Mouse (Mus musculus): ENCODE measurements at regions not wholly inside any gene's neighbourhood (a gene's known extent, or its start where the extent isn't known, plus 50 kb on each side); places are given as distances from the start of the nearest gene placed in this dataset.

DNA sequence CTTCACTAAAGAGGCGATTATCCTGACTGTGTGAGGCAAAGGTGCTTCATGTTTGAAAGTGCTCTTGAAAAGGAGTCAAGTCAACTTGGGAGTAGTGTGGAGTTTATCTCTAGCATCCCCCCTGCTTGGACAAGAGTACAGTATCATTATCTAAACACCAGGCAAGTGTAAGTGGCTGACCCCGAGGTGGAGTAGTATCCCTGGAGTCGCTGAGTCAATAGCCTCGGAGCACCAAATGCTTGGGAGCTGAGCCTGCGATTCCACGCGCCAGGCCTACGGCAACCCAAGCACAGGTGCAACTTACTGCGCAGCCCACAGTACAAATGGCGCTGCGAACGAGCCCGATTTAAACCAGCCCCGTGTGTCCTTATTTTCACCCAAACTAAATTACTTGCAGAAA is 75.4 kb upstream of the Meis1 start:
- H3K27ac ChIP-seq, result no peak overlapping the region
- H3K4me3 ChIP-seq, result no peak overlapping the region
- no peaks in the 10 kb centered on the region; the same call in 1 of the 2 replicates for H3K4me1 ChIP-seq (ENCODE audit: control insufficient read depth, insufficient read depth, low read length)
- no peak for TF ChIP-seq EP300 (IDR thresholded peaks at IDR 0.05; ENCODE audit: insufficient read depth, low read depth, low read length)
- no peak for TF ChIP-seq CTCF (IDR thresholded peaks at IDR 0.05)
- TF ChIP-seq POLR2A (IDR thresholded peaks at IDR 0.05; ENCODE audit: insufficient read depth, low read depth, low read length), result no peak
- no peak for DNase-seq
- H3K27me3 ChIP-seq (ENCODE audit: control insufficient read depth, insufficient read depth, low read length), result no peaks in the 10 kb centered on the region
- WGBS, result 73% methylated on average over 14 of the region's 14 CpGs
- intact Hi-C loops (cut with DNase I), result no loop called here
- H3K79me2 ChIP-seq (replicated peaks; ENCODE audit: control insufficient read depth, insufficient read depth, low read length), result no peaks in the 10 kb centered on the region
- H3K9ac ChIP-seq (ENCODE audit: low read depth, low read length), result no peak overlapping the region
- H3K36me3 ChIP-seq (ENCODE audit: control insufficient read depth, insufficient read depth, low read length), result no peaks in the 10 kb centered on the region

DNA sequence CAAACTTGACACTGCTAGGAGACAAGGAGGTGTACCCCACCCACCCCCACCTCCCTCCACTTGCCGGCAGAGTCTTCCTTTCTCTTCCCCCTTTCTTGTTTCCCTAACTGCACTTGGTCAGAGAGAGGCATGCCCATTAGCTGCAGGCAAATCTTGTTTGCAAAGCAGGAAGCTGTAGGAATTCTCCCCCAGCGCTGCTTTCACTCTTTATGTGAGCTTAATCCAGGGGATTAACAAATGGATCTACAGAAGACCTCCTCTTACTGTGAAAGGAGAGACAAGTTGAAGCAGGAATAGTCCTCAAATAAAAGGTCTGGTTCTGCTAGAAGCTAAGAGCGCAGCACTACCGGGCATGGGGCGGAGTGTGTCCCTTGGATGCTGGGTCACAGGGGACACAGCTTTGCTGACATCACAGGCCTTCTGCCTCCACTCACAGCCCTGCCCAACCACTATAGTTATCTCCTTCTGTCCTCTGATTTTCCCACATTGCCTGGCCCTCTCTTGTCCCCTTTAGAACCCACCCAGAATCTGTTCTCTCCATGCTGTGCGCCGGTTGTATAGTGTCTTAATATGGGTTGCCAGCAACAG is 84.3 kb upstream of the Meis1 start:
- WGBS, result 55% methylated on average over 7 of the region's 7 CpGs
- Histone ChIP-seq H3K27me3 (ENCODE audit: control insufficient read depth, insufficient read depth, low read length) (no peaks in the 10 kb centered on the region), H3K9ac (ENCODE audit: low read depth, low read length) (no peak overlapping the region), H3K27ac (no peak overlapping the region), H3K79me2 (replicated peaks; ENCODE audit: control insufficient read depth, insufficient read depth, low read length) (no peaks in the 10 kb centered on the region), H3K4me1 (ENCODE audit: control insufficient read depth, insufficient read depth, low read length) (no peaks in the 10 kb centered on the region), H3K36me3 (ENCODE audit: control insufficient read depth, insufficient read depth, low read length) (no peaks in the 10 kb centered on the region), H3K4me3 (no peak overlapping the region)
- DNase-seq, result no peak
- TF ChIP-seq EP300 (IDR thresholded peaks at IDR 0.05; ENCODE audit: insufficient read depth, low read depth, low read length), result no peak
- TF ChIP-seq POLR2A (IDR thresholded peaks at IDR 0.05; ENCODE audit: insufficient read depth, low read depth, low read length), result no peak
- TF ChIP-seq CTCF (IDR thresholded peaks at IDR 0.05), result no peak
- intact Hi-C loops (cut with DNase I), result no loop called here

GRCm38 (mm10) chr11:19107180-19107579 is 88.4 kb upstream of the Meis1 start:
- Histone ChIP-seq H3K9ac (ENCODE audit: low read depth, low read length) (no peak overlapping the region), H3K4me1 (ENCODE audit: control insufficient read depth, insufficient read depth, low read length) (no peaks in the 10 kb centered on the region), H3K4me3 (no peak overlapping the region), H3K27ac (no peak overlapping the region), H3K27me3 (ENCODE audit: control insufficient read depth, insufficient read depth, low read length) (no peaks in the 10 kb centered on the region), H3K79me2 (replicated peaks; ENCODE audit: control insufficient read depth, insufficient read depth, low read length) (no peaks in the 10 kb centered on the region), H3K36me3 (ENCODE audit: control insufficient read depth, insufficient read depth, low read length) (no peaks in the 10 kb centered on the region)
- TF ChIP-seq CTCF (IDR thresholded peaks at IDR 0.05) (no peak), EP300 (IDR thresholded peaks at IDR 0.05; ENCODE audit: insufficient read depth, low read depth, low read length) (no peak), POLR2A (IDR thresholded peaks at IDR 0.05; ENCODE audit: insufficient read depth, low read depth, low read length) (no peak)
- intact Hi-C loops (cut with DNase I), result no loop called here
- DNase-seq, result no peak
- 74% methylated on average over 6 of the region's 6 CpGs for WGBS

GRCm38 (mm10) chr11:19109055-19109454 is 90.3 kb upstream of the Meis1 start:
- Histone ChIP-seq H3K4me3 (no peak overlapping the region), H3K36me3 (ENCODE audit: control insufficient read depth, insufficient read depth, low read length) (no peaks in the 10 kb centered on the region), H3K4me1 (ENCODE audit: control insufficient read depth, insufficient read depth, low read length) (no peaks in the 10 kb centered on the region), H3K79me2 (replicated peaks; ENCODE audit: control insufficient read depth, insufficient read depth, low read length) (no peaks in the 10 kb centered on the region), H3K27me3 (ENCODE audit: control insufficient read depth, insufficient read depth, low read length) (no peaks in the 10 kb centered on the region), H3K9ac (ENCODE audit: low read depth, low read length) (no peak overlapping the region), H3K27ac (no peak overlapping the region)
- no peak for TF ChIP-seq CTCF (IDR thresholded peaks at IDR 0.05)
- no peak for TF ChIP-seq EP300 (IDR thresholded peaks at IDR 0.05; ENCODE audit: insufficient read depth, low read depth, low read length)
- no peak for DNase-seq
- 74% methylated on average over 4 of the region's 4 CpGs for WGBS
- intact Hi-C loops (cut with DNase I), result no loop called here

DNA sequence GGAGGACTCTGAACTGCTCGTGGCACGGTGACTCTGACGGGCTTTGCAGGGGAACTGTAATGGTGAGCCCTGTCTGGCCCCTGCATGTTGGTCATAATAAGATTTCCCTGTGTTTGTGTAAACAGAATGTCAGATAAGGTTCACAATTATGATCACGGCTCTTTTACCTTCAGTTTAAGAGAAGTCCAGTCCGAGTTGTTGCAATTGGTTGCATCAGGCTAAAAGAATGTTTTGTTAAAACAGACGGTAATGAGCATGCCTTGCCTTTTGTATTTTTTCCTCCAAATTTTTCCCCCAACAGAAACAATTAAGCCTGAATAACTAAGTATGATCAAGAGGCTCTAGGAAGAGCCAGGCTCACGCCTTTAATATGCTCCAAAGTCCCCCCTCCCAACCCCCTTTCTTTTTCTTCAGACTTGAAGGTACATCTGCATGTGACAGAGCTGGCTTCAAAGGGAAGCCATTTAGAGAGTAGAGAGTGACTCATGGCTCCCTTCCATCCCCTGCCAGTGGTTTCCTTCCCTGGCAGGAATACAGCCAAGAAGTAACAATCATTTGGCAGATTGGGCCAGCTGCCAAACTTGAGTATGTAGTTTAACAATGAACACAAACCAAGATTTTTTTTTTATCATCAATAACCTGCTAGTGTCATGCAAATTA is 93.3 kb upstream of the Meis1 start:
- H3K36me3 ChIP-seq (ENCODE audit: control insufficient read depth, insufficient read depth, low read length), result no peaks in the 10 kb centered on the region
- H3K27me3 ChIP-seq (ENCODE audit: control insufficient read depth, insufficient read depth, low read length), result no peaks in the 10 kb centered on the region
- peak in 1 of 2 experiments; percentile 13 for DNase-seq
- H3K79me2 ChIP-seq (replicated peaks; ENCODE audit: control insufficient read depth, insufficient read depth, low read length), result no peaks in the 10 kb centered on the region
- 44% methylated on average over 7 of the region's 7 CpGs for WGBS
- TF ChIP-seq CTCF (IDR thresholded peaks at IDR 0.05), result no peak
- TF ChIP-seq EP300 (IDR thresholded peaks at IDR 0.05; ENCODE audit: insufficient read depth, low read depth, low read length), result no peak
- TF ChIP-seq POLR2A (IDR thresholded peaks at IDR 0.05; ENCODE audit: insufficient read depth, low read depth, low read length), result no peak
- intact Hi-C loops (cut with DNase I), result no loop called here
- no peak overlapping the region for H3K4me3 ChIP-seq
- no peak overlapping the region for H3K9ac ChIP-seq (ENCODE audit: low read depth, low read length)
- H3K27ac ChIP-seq, result no peak overlapping the region
- H3K4me1 ChIP-seq (ENCODE audit: control insufficient read depth, insufficient read depth, low read length), result no peaks in the 10 kb centered on the region

DNA sequence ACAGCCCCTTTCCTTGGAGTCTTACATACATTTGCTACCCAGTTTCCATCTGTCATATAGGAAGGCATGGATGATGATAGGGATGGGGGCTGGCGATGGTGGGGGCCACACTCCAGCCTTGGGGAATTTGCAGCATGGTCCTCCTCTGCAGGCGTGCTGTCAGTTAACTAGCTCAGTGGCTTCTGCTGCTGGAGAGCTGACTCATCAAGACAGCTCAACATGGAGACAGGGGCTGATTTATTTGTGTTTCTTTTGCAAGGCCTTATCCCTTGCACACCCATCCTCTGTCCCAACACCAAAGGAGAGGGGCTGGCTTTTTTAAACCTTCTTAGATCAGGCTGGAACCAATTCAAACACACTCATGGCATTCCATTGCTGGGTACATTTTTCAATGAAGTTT is 98.3 kb upstream of the Meis1 start:
- H3K79me2 ChIP-seq (replicated peaks; ENCODE audit: control insufficient read depth, insufficient read depth, low read length), result no peaks in the 10 kb centered on the region
- H3K4me3 ChIP-seq, result no peak overlapping the region
- DNase-seq, result no peak
- 92% methylated on average over 2 of the region's 2 CpGs for WGBS
- no peak overlapping the region for H3K9ac ChIP-seq (ENCODE audit: low read depth, low read length)
- no peaks in the 10 kb centered on the region; the same call in 1 of the 2 replicates for H3K4me1 ChIP-seq (ENCODE audit: control insufficient read depth, insufficient read depth, low read length)
- intact Hi-C loops (cut with DNase I), result no loop called here
- H3K27me3 ChIP-seq (ENCODE audit: control insufficient read depth, insufficient read depth, low read length), result no peaks in the 10 kb centered on the region
- no peak overlapping the region for H3K27ac ChIP-seq
- H3K36me3 ChIP-seq (ENCODE audit: control insufficient read depth, insufficient read depth, low read length), result no peaks in the 10 kb centered on the region
- TF ChIP-seq POLR2A (IDR thresholded peaks at IDR 0.05; ENCODE audit: insufficient read depth, low read depth, low read length) (no peak), EP300 (IDR thresholded peaks at IDR 0.05; ENCODE audit: insufficient read depth, low read depth, low read length) (no peak), CTCF (IDR thresholded peaks at IDR 0.05) (no peak)
